Mouse (Mus musculus) heart, postnatal 10 days (tissue): Measurements from ENCODE around the gene Tiam1. TPM values are rescaled to one million over a fixed set of nuclear protein-coding genes. Genes with fewer than 3 reads are reported as not detected.

ENCODE experiments used
- DNase-seq, 2 experiments: peaks; one replicate each; pipeline ENCODE4 v3.0.0; 2021
- intact Hi-C: fragments of 180-260 bp; cut with DNase I; formaldehyde crosslinking; loops from one replicate; pipeline ENCODE4 v1.15.1; 2025
- total RNA-seq, 2 experiments: library from RNA; stranded (reverse); gene quantifications; 2 replicates each; pipeline ENCODE4 v1.2.3; 2021

Tiam1 gene
- 10 to 100 TPM; 11.4 to 12.0 TPM for total RNA-seq

DNA sequence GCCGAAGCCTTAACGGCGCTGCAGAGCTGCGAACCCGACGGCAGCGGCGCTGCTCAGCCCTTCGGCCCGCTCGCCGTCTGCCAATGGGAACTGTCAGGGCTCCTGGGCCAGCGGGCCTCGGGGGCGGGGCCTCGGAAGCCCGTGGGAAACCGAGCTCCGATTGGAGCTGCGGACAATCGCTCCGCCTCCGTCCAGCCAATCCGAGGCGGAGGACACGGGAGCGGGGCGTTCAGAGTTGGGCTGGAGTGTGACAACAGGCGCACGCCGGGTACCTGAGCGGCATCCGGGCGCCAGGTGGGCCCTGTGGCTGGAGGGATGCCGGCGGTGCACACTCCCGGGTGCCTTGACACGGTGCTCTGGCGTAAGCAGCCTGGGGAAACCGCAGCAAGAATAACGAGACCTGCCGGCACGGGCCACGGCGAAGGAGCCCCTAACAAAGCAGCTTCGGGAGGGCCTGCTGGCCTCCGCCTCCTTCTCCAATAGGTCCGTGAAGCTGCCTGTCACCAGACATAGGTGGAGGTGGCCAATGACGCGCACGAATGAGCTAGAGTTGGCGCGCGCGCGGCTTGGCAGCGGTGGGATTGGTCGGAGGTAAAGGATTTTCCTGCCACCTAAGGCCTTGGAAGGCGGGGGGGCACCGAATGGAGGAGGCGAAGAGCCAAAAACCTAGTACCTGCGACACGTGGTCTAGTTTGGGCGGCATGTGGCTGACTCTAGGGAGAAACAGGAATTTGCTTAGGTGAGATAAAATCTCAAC, at the start of gene Tiam1:
TSS of gene Tiam1 (minus strand) at position 10 of the 757 bp plus-strand sequence.
- intact Hi-C loops = no loop called here
- peak; percentile 96 to 98 for DNase-seq

DNA sequence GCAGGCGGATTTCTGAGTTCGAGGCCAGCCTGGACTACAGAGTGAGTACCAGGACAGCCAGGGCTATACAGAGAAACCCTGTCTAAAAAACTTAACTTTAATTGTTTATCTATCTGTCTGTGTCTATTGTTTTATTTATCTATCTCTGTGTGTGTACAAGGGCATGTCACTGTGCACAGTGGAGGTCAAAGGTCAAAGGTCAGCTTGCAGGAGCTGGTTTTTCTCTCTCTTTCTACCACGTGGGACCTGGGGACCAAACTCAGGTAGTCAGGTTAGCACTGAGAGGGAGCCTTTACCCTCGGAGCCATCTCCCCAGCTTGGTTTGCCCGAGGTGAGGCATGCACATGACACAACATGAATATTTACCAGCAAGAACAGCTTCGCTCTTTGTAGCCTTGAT, 47.7 kb upstream of the Tiam1 start:
- intact Hi-C loops = no loop called here
- no peak for DNase-seq

DNA sequence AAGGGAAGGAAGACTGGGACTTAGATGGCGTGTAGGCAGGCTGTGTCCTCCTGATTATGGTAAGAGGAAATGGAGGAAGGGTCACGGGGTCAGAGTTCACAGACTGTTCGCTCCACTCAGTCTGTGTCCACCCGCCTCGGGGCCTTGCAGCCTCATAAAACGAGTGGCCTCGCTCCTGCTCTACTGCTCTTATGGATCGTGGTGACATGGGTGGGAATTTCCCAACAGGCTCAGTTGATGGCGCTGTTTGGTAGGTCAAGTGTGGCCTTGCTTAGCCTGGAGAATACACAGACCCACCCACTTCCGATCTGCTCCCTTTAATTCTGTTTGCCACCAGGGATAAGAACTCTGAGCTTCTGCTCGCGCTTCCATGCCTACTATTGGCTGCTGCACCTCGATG, 43.9 kb upstream of the Tiam1 start:
- peak; percentile 45 to 70 for DNase-seq
- intact Hi-C loops = loop anchor here (2.0 to 5.0 kb wide), 2 partner anchors 245 to 413 kb away; no protein-coding TSS in a partner anchor

DNA sequence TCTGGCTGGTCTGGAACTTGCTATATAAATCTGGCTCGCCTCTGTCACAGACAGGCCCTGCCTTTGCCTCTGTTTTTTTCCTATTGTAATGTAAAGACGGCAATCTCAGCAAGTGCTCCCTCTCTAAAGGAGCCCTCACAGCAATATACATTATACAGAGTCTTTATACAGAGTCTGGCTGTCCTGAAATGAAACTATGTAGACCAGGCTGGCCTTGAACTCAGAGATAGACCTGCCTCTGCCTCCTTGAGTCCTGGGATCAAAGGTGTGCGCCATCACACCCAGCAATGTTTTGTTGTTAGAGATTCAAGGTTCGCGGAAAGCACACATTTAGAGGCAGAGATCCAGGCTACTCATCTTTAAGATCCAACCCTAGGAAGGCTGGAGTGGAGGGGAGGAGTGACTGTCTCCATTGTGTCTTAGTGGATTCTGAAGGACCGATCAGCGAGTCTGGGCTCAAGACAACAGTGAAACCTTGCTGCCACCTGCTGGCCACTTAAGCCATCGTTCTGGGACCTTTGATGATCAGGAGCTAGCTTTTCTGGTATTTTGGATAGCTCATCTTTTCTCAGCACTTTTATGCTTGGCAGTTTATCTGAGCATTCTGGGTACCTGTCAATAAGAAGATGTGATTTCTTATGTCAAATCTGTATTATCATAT, 42.5 kb upstream of the Tiam1 start:
- DNase-seq = peak; percentile 81 to 86
- intact Hi-C loops = loop anchor here (1.0 to 5.0 kb wide), 3 partner anchors 244 to 411 kb away; no protein-coding TSS in a partner anchor

DNA sequence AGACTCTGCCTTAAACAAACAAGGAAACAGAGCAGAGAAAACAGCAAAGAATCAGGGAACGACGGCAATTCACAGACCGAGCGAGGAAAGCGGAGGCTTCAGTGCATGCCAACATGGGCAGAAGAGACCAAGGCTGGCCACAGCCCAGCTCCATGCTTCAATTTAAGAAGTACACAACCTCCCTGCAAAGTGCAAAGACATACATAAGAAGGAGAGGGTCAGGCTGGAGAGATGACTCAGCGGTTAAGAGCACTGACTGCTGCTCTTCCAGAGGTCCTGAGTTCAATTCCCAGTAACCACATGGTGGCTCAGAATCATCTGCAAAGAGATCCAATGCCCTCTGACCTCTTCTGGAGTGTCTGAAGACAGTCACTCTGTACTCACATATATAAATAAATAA, 40.6 kb upstream of the Tiam1 start:
- no peak for DNase-seq
- intact Hi-C loops = no loop called here

DNA sequence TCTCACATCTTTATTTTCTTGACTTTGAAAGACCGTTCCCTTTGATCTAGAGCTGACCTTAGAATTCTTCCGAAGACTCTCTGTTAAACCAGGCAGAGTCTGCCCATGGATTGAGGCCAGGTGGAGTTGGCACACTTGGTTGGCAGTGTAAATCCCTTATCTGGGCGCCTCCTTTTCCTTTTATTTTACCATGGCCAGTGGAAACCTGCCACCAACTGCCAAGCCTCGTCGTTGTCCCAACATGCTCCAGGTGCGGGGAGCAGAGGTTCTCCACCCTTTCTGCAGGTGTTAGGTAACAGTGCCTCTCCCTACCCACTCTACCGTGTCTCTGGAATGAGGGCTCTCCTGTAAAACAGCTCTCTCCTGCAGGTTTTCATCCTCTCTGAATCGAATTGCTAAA, 38.1 kb upstream of the Tiam1 start:
- DNase-seq = peak in 1 of 2 experiments; percentile 19
- intact Hi-C loops = no loop called here

DNA sequence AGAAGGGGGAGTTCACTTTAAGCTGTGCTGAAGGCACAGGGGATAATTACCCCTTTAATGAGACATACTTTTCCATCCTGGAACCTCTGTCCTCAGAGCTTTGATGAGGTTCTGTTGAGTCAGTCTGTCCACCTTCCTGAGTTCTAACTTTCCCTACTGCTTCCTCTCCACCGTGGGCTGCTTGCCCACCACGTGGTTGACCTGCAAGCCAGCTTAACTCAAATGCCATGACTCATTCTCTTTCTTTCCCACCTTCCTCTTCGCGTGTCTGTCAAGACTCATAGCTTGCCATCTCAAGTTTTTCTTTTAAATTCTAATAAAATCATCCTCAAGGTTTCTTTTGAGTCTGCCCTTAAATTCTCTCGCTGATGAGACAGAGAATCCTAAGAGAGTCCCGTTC, 37.4 kb upstream of the Tiam1 start:
- no peak for DNase-seq
- intact Hi-C loops = no loop called here

DNA sequence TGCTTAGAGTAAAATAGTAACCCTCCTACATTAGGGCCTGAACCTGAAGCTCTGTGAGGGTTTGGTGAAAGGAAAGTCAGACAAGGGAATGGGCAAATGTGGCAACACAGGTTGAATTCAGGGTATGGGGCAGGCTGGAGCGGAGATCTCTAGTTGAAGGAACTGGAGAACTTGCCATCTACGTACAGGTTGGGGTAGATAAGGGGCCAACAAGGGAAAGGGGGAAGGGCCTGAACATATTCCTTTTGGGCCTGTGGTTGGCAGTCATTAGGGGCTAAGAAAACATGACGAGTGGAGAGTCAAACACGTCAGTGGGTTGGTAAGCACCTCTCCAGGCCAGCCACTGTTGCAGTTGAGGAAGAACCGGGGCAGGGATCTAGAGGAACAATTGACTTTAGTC, 36.3 kb upstream of the Tiam1 start:
- intact Hi-C loops = no loop called here
- DNase-seq = no peak

DNA sequence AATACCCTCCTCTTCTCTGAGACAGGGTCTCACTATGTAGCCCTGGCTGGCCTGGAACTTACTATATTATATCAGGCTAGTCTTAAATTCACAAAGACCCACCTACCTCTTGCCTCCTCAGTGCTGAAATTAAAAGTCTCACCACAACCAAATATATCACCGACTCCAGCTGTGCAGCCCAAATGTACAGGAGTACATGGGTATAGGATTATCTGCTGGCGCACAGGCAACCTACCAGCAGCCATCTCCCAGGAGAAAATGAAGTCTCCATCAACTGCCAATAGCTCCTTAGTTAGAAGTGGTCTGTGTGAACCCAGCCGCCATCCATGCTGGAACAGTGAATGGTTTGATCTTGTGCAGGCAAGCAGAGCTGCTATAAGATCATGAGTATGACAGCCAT, 34.8 kb upstream of the Tiam1 start:
- intact Hi-C loops = no loop called here
- no peak for DNase-seq

DNA sequence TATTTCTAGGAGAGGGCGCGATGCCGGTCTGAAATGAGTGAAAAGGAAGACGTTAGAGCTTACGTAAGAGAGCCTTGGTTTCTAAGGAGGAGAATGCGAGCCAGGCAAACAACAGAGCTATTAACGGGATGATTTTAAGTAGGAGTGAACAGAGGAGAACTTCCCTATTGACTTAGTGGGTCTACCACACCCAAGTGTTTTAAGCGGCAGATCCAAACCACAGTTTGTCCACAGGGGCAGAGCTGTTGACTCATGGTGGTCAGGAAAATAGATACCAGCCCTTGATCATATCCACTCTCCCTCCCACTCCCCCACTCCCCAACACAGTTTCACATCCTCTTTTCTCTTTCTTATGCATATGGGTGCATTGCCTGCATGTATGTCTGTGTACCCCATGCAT, 33.9 kb upstream of the Tiam1 start:
- DNase-seq = no peak
- intact Hi-C loops = no loop called here

DNA sequence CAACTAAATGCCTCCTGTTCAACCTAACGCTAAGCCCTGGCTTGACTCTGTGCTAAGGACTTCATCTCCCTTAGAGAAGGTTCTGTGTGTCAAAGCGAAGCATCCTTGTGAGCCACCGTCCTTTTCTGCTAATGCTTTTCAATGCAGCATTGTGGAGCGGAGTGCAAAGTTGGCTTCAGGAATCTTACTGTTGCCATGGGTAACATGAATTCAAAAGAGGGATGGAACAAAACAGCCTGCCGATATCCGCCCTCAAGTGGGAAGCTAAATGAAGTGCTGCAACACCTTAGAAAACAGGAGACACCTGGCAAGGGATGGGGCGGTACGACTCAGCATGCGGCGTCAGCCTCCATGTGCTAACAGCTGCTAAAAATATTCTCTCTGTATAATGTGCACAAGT, 32.9 kb upstream of the Tiam1 start:
- no peak for DNase-seq
- intact Hi-C loops = no loop called here

DNA sequence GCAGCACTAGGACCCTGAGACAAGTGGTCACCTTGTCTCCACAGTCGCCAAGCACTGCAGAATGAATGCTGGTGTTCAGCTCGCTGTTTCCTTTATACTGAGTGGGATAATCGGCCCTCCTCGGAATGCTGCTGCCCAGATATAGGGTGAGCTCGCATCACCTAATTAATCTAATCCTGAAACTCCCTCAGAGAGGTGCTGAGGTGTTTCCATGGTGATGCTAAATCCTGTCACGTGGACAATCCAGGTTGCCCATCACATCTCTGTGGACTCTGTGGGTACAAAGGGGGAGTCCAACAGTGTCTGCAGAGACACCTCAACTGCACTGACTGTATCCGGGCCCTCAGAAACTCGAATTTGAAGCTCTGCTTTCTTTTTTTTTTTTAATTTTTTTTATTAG, 27.8 kb upstream of the Tiam1 start:
- intact Hi-C loops = no loop called here
- no peak for DNase-seq

DNA sequence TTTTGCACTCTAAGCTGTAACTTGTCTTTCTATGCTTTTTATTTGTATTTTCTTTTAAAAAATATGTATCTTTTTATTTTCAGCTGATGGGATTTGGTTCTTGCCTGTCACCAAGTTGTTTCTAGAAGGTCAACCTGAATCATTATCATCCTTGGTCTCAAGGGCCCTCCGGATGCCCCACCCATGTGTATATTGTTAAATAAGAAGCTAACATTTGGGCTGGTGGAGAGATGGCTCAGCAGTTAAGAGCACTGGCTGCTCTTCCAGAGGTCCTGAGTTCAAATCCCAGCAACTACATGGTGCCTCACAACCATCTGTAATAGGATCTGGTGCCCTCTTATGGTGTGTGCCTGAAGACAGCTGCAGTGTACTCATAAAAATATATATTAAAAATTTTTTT, 27.1 kb upstream of the Tiam1 start:
- no peak for DNase-seq
- intact Hi-C loops = no loop called here

DNA sequence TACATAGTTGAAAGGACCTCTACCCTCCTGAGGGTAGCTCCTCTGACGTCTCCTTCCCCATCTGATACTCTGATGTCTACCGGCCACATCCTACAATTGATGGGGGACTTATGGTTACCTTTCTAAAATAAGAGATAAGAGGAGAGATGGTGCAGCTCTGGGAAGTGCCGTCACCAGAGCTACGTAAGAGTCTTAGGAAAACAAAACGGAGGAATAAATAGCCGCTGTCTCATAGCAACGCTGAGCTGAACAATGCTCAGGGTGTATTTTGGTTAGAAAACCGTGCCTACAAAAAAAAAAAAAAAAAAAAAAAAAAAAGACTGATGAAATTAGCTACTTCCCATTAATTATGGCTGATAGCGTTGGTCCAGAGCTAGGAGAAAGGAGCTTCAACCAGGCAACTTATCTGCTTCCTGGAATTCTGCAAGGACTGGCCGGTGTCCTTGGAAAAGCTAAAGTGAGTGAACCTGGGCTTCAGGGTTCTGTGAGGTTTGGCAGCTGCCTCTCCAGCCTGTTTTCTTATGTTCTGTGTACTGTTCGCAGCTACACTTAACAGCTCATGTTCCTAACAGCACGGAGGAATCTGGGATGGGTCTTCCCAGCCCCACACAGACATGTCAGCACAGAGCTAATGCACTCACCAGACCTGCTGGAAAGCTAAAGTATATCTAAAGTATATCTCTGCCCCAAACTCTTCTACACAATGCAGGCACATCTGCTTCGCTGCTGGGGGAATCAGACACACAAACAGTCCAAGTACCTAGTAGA, 26.5 kb upstream of the Tiam1 start:
- intact Hi-C loops = loop anchor here (5.0 kb wide), 1 partner anchor 398 kb away; no protein-coding TSS in a partner anchor
- DNase-seq = no peak

DNA sequence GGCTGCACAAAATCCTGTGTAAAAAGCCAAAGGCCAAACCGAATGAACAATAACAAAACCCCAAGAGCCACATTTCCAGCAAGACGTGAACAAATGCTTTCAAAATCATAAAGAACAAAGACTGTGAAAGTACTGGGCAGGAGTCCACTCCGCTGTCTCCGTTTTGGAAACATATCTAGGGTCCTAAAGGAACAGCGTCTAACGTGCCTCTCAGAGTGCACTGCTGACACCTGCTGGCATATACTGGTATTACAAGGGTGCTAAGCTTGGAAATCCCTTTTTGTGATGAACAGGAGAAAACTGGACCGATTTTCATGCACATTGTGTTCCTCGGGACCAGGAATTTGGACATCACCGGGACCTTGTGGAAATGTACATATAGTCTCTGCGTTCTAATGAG, 24.1 kb upstream of the Tiam1 start:
- intact Hi-C loops = loop anchor here (1.0 to 5.0 kb wide), 3 partner anchors 224 to 395 kb away; no protein-coding TSS in a partner anchor
- peak; percentile 83 to 91 for DNase-seq

DNA sequence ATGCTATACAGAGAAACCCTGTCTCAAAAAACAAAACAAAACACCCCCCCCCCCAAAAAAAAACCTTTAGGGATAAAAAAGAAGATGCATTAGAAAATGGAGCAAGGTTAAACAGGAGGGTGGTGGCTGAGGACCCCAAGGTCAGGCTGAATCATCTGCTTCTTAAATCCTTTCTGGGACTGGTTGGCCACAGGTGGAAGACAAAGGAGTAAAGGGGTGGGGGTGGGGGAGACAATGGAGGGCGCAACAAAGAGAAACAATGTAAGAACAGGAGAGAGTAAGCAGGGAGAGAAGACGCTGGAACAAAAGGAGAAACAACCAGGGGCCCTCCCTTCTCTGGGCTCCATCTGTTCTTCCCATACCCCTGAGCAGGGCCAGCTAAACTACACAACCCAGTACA, 21.9 kb upstream of the Tiam1 start:
- DNase-seq = no peak
- intact Hi-C loops = loop anchor here (5.0 kb wide), 1 partner anchor 393 kb away; no protein-coding TSS in a partner anchor

DNA sequence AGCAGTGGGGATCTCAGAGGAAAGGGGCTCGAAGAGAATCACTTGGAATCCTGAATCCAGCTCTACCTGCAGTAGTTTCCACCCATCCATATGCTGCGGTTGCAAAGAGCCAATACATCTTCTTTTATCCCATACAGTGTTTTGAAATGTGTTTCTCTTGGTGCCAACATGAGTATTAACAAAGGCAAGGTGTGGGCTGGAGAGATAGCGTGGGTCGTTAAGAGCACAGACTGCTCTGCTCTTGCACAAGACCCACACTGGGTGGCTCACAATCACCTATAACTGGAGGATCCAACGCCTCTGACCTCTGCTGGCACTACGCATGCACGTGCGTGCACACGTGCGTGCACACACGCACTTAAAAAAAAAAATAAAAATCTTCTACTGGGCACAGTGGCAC, 21.4 kb upstream of the Tiam1 start:
- intact Hi-C loops = loop anchor here (5.0 kb wide), 1 partner anchor 393 kb away; no protein-coding TSS in a partner anchor
- DNase-seq = no peak

DNA sequence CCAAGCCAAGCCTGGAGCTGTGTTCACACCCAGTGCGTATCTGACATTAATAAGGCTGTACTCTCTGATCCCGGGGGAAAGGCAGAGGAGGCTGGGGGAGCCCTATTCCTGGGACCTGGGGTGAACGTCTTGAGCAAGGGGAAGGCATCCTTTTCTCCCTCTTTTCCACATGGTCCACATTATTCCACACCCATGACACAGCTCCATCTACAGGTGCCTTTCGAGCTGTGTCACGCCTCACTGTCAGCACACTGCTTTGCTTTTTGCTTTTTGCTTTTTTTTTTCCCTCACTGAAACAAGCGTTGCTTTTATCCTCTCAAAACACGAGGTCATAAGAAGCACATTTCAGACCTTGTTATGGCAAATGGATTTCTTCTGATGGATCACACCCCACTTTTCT, 11.5 kb upstream of the Tiam1 start:
- DNase-seq = no peak
- intact Hi-C loops = no loop called here

DNA sequence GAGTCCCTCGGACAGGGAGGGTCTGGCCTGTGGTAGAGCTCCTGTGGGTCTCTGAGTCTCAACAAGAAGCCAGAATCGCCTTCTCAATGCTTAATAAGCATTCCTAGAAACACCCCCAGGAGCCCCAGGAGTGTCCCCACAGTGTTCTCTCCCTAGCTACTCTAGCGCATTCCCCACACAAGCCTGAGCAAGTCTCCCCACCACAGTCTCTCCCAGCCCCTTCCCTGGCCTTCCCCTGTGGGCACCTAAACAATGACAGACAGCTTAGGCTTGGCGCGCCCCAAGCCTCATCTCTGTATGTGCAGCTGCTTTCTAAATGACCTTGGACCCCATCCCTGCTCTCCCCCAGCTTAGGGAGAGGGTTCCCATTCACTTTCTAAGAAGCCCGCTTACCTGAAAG, 7.3 kb upstream of the Tiam1 start:
- DNase-seq = no peak
- intact Hi-C loops = no loop called here

DNA sequence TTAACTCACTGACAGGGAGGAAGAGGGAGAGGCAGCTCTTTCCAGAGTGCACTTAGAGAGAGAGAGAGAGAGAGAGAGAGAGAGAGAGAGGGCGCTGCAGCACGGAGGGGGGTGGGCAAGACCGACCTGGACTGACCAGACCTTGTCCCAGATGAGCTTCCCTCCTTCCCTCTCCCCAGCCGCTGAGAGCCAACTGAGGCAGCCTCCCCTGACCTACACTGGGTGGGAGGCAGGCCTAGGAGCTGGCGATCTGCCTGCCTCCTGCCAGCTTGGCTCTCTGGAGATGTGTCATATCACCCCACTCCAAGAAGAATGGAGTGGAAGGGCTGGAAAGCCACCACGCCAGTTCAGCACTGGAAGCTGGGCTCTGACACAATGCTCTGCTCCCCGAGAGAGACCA, 6.6 kb upstream of the Tiam1 start:
- intact Hi-C loops = no loop called here
- DNase-seq = no peak

DNA sequence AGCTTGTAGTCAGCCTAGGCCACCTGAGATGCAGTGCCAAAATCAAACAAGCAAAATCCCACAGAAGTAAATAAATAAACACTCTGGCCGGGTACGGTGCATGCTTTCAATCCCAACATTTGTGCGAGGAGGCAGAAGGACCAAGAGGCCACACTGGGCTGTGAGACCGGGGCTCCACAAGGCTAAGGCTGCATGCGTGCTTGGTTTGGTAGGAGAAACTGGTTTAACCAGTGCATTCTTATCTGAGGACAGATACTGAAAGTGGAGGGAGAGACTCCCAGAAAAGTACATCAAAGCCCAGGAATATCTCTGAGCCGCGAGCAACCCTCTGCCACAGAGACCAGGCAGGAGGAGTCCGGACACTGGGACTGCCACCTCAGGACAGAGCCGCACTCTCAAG, 5.8 kb upstream of the Tiam1 start:
- no peak for DNase-seq
- intact Hi-C loops = no loop called here
